Mouse (Mus musculus) thymus, adult 18-20 months (tissue): ENCODE results near the gene Max.

Experiments used
- DNase-seq, 2 experiments: peaks; one replicate each; pipeline ENCODE4 v3.0.0; 2022; ENCODE audit warnings: mixed read lengths in 2 of 2

Gene Max

GRCm38 (mm10) chr12:76961932-76962891, at the start of gene Max:
Max (minus strand) TSS chr12:76962201.
- peak; percentile 98 for DNase-seq

GRCm38 (mm10) chr12:77011092-77011720, 49.2 kb upstream of the Max start:
- no peak for DNase-seq

GRCm38 (mm10) chr12:77009202-77010030, 47.4 kb upstream of the Max start:
- peak; percentile 15 to 28 for DNase-seq

GRCm38 (mm10) chr12:77004893-77005292, 42.9 kb upstream of the Max start:
- no peak for DNase-seq

GRCm38 (mm10) chr12:77002551-77003228, 40.7 kb upstream of the Max start:
- DNase-seq, result no peak

- no peak for DNase-seq
These were observed 39.3 kb upstream of the Max start for GRCm38 (mm10) chr12:77001312-77001711.

GRCm38 (mm10) chr12:77000705-77001284, 38.8 kb upstream of the Max start:
- DNase-seq, result no peak

- peak; percentile 9 to 48 for DNase-seq
These were observed 38.2 kb upstream of the Max start for GRCm38 (mm10) chr12:77000096-77000704.

- no peak for DNase-seq
These were observed 32.8 kb upstream of the Max start for GRCm38 (mm10) chr12:76994766-76995165.

- no peak for DNase-seq
These were observed 31.0 kb upstream of the Max start for GRCm38 (mm10) chr12:76992891-76993529.

GRCm38 (mm10) chr12:76982818-76983471, 20.9 kb upstream of the Max start:
- DNase-seq, result no peak

- no peak for DNase-seq
These were observed 17.5 kb upstream of the Max start for GRCm38 (mm10) chr12:76979530-76979929.

- DNase-seq, result no peak
These were observed 10.7 kb upstream of the Max start for GRCm38 (mm10) chr12:76972669-76973068.

GRCm38 (mm10) chr12:76972241-76972640, 10.2 kb upstream of the Max start:
- DNase-seq, result no peak

- no peak for DNase-seq
These were observed 9.7 kb upstream of the Max start for GRCm38 (mm10) chr12:76971642-76972221.

GRCm38 (mm10) chr12:76965876-76966275, 3.9 kb upstream of the Max start:
- no peak for DNase-seq

- DNase-seq, result no peak
These were observed 3.1 kb upstream of the Max start for GRCm38 (mm10) chr12:76965089-76965488.

- DNase-seq, result no peak
These were observed 709 bp downstream of the Max start for GRCm38 (mm10) chr12:76961052-76961931.

GRCm38 (mm10) chr12:76957688-76958087, 4.3 kb downstream of the Max start:
- peak; percentile 29 to 33 for DNase-seq
